Mouse (Mus musculus) thymus, adult 2 months (tissue): ENCODE results near the gene Acvr1b.

Experiments used
- CTCF ChIP-seq: fragments of 200-500 bp; IDR thresholded peaks from 2 replicates; pipeline ENCODE4 v1.5.1; 2012; ENCODE audit warnings: mild to moderate bottlenecking, control low read depth, low read length, moderate library complexity, borderline replicate concordance; ENCODE audit not compliant: control insufficient read depth, poor library complexity, insufficient read depth; ENCODE audit errors: extremely low read depth
- POLR2A ChIP-seq: fragments of 200-500 bp; IDR thresholded peaks from 2 replicates; pipeline ENCODE4 v1.6.1; 2012; ENCODE audit warnings: mild to moderate bottlenecking, low read length, control low read depth, moderate library complexity; ENCODE audit not compliant: control insufficient read depth, poor library complexity, insufficient read depth; ENCODE audit errors: extremely low read depth

DNA sequence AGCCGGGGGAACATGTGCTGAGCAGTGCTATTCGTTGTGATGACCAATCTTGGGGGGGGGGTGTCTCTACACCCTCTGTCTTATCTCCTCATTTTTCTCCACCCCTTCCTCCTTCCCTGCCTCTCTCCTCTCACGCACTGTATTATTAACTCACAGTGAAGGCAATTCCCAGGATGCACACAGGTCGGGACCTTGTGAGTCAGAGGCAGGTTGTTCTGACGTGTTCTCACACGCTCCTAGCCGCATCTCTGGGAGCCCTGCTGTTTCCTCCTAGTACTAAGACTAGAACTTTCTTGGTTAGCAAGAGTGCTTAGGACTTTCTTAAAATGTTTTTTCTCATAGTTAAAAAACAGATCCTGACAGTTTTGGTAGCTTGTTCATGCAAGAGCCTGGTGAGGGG is 30.9 kb downstream of the Acvr1b start:
- TF ChIP-seq CTCF (no peak), POLR2A (no peak)
